Mouse (Mus musculus) bone marrow macrophage, adult 2 months (primary cell): ENCODE measurements around the gene Ogfod2.

Source experiments
- CTCF ChIP-seq: IDR thresholded peaks from 2 replicates; pipeline ENCODE4 v1.5.1; 2012; ENCODE audit warnings: low read depth, mild to moderate bottlenecking, low read length, moderate library complexity
- POLR2A ChIP-seq: IDR thresholded peaks from 2 replicates; pipeline ENCODE4 v1.6.1; 2012; ENCODE audit warnings: mild to moderate bottlenecking, low read depth, low read length, borderline replicate concordance

GRCm38 (mm10) chr5:124091951-124092406 is 20.1 kb upstream of the Ogfod2 start:
- TF ChIP-seq CTCF (no peak), POLR2A (no peak)
